Mouse (Mus musculus) ES-E14 (cell line): Measurements from ENCODE around the gene Hdac4.

Source experiments
- CHD2 ChIP-seq: IDR thresholded peaks from 2 replicates; pipeline ENCODE4 v1.6.1; 2014; ENCODE audit warnings: mild to moderate bottlenecking, low read depth, low read length, inconsistent platforms
- MAFK ChIP-seq: IDR thresholded peaks from 2 replicates; pipeline ENCODE4 v1.6.1; 2014; ENCODE audit warnings: mild to moderate bottlenecking, low read depth, low read length, inconsistent platforms; ENCODE audit not compliant: insufficient read depth

GRCm38 (mm10) chr1:92177196-92177595 lies 18.3 kb downstream of the Hdac4 start:
- TF ChIP-seq CHD2 (no peak), MAFK (no peak)
